Mouse (Mus musculus): ENCODE results near the gene Defb3.
"Not testable (repeated sequence)": the region's sequence is repeated elsewhere in the genome, so short reads cannot be mapped to it uniquely, and the experiment has no call there.

Gene Defb3

GRCm38 (mm10) chr8:19293060-19293459 lies at the start of gene Defb3:
Defb3 (plus strand) TSS chr8:19293360.
- DNase-seq (ENCODE audit: low read depth, low spot score), result not testable (repeated sequence)

- no peak for DNase-seq (ENCODE audit: low read depth, low spot score)
These were observed 45.9 kb upstream of the Defb3 start, which contains the start of gene Defb5 for GRCm38 (mm10) chr8:19247280-19247679. Defb5 (plus strand) TSS chr8:19247580.

GRCm38 (mm10) chr8:19258136-19258535 lies 35.0 kb upstream of the Defb3 start:
- peak; percentile 36 for DNase-seq (ENCODE audit: low read depth, low spot score)

- DNase-seq (ENCODE audit: low read depth, low spot score), result no peak
These were observed 33.5 kb upstream of the Defb3 start for GRCm38 (mm10) chr8:19259667-19260066.

GRCm38 (mm10) chr8:19298361-19298760 lies 5.2 kb downstream of the Defb3 start:
- DNase-seq (ENCODE audit: low read depth, low spot score), result peak; percentile 62

GRCm38 (mm10) chr8:19331836-19332235 lies 38.7 kb downstream of the Defb3 start:
- DNase-seq (ENCODE audit: low read depth, low spot score), result no peak
